Mouse (Mus musculus): ENCODE measurements around the gene Plet1.
A peak's percentile ranks its signal among the peaks of the same experiment; 100 is the strongest.

Plet1 gene

DNA sequence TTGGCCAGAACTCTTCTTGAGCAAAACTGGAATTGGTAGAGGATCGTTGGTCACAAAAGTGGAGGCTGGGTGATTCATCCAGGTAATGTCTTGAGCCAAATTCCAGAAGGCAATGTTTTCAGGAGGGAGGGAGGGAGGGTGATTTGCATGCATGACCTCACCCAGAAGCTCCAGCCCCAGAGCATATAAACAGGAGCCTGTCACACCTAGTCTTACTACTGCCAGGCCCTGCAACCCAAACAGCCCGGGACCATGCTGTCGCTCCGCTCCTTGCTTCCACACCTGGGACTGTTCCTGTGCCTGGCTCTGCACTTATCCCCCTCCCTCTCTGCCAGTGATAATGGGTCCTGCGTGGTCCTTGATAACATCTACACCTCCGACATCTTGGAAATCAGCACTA is at the start of gene Plet1:
TSS of gene Plet1 (plus strand) at position 215 of the 400 bp plus-strand sequence.
- no peak for DNase-seq

DNA sequence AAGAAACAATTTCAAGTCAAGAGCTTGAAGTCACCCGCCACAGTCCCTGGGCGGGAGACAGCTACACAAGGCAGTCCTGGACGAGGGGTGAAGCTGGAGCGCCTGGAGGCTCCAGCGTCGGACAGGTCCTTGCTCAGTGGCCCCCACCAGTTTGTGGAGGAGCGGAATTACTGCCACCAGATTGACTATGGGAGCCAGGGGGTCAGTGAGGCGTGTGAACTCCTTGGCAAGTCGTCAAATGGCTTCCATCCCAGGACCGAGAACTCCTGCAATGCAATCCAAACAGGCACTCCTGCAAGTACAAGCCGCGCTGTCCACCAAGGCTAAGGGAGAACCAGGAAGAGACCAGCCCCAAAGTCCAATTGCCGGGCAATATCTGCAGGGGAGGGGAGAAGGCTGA is 45.3 kb upstream of the Plet1 start:
- peak; percentile 45 for DNase-seq

DNA sequence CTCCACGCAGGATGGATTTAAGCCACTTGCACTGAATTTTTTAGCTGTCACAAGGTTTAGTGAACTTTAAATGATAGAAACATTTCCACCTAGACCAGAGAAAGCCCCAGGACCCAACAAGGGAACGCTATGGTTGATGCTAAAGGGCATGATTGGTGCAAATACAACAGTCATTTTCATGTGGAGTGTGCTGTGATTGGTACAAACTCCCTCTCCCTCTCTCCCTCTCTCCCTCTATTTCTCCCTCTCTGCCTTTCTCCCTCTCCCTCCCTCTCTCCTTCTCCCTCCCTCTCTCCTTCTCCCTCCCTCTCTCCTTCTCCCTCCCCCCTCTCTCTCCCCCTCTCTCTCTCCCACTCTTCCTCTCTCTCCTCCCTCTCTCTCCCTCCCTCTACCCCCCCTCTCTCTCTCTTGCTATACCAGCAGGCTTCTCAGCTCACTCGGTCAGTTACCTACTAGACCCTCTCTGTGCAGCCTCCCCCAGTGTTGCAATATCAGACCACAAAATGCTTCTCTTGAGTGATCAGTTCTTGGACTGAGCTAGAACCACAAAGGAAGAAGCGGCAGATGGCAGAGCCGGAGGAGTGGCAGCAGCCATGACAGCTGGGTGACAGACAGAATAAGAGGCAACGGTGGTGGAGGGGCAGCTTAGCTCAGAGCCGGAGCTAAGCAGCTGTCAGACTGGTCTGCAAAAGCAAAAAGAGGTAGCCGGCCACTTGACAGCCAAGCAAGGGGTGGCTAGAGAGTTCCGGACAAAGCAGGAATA is 42.7 kb upstream of the Plet1 start:
- peak; percentile 54 for DNase-seq

DNA sequence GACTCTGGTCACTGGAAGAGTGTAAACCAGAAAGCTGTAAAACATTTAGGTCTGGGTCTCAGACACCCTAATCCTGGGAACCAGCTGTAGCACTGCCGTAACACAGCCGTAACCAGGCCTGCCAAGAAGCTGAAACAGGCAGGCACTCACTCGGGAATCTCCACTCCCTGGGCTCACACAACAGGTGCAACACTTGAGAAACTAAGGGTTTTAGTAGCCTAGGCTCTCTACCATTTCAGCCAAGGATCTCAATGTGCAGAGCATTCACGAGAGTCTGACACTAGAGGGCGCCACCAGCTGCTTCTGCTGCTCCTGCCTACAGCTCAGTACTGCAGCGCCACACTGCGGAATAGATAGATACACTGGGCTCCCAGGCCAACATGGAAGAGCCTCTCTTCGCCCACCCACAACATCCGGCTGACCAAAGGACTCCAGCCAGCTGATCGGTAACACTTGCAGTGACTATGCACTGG is 42.0 kb upstream of the Plet1 start:
- peak; percentile 97 for DNase-seq

DNA sequence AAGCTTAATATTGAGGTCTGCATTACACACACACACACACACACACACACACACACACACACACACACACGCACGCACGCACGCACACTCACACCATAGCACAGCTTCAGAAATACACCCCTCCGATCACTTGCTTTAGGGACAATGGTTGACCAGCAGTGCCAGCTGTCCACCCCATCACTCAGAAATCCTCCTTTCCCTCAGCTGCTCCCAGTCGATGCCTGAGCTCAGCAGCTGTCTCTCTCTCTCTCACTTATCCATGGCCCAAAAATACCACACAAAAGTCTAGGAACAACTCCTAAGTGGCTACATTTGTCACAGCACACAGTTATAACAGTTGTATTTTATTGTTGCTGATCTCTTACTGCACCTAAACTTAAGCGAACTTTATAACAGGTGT is 36.7 kb upstream of the Plet1 start:
- no peak for DNase-seq

DNA sequence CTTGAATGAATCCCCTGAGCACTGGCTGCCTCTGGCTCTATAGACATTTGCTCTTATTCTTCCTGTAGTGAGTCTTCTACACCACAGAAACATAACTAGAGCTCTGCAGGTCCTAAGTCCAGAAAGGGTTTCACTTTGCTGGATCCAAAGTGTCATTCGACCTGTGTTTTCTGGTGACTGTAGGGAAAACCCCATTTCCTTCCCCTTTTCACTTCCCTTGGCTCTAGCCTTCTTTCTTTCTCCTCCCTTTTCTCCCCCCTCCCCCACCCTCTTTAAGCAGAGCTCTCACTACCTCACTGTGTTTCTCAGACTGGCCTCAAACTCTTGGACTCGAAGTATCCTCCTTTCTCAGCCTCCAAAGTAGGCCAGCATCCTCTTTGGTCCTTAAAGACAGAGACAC is 34.8 kb upstream of the Plet1 start:
- DNase-seq: no peak

DNA sequence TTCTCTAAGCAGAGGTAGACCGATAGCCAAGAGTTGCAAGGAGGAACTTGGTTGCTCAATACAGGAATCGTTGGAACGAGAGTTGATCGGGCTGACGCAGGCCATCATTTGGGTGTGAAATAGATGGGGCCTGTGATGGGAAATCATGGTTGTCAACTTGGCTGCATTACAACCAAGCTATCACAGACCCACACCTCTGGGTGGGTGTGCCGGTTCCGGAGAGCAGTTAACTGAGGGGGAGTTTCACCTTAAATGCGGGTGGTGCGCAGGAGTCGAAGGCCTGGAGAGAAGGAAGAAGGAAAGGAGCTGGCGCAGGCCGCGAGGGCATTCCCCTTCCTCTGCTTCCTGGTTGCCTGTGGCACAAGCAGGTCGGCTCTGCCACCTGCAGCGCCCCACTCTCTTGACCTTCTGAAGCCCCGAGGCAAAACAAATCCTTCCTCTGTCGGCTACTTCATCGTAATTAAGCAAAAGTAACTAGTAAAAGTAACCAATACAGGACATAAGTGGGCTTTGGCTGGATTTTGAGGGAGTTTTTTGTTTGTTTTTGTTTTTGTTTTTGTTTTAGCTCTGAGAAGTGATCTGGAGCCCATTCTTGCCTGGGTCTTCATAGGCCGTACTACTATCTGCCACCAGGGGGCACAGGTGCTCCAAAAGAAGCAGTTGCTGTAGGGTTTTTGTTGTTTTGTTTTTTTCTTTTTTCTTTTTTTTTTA is 31.7 kb upstream of the Plet1 start:
- DNase-seq: peak; percentile 82

DNA sequence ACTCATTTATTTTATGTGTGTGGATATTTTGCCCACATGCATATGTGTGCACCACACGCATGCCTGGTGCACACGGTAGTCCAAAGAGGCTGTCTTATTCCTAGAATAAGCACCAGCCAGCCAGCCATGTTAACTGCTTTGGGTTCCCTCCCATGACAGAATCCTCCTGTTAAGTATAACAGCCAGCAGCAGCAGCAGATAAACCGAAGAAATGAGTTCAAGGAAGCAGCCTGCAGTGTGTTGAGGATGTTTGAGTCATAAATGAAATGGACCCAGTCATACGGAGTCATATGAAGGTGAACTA is 31.2 kb upstream of the Plet1 start:
- DNase-seq: no peak

DNA sequence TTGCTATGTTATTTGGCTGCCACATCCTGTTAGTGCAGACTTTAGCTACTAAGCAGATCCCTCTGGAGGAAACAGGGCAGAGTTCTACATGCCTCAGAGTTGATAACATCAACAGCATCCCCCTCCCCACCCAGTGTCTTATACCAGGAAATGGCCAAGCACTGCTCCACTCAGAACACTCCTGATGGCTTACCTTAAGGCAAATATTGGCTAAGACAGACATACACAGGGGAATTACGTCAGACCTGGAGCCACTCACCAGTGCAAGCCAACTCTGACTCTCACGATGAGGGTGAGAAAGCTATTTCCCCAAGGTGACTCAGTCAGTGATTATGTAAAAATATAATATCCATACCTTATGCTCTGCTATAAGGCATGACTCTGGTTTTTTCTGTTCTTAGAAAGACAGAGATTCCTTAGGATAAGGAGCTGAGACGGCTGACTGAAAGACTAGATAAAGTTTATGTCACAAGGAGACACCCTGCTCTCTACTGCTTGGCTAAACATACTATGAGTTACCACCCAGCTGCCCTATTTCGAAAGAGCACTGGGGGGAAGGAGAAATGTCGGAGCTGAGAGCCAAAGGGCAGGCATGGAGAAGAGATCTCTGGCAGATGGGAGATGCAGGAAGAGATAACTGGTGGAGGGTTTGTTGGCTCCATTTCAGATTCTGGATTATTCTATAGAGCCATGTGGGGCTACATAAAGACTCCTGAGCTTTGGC is 23.8 kb upstream of the Plet1 start:
- DNase-seq: no peak

DNA sequence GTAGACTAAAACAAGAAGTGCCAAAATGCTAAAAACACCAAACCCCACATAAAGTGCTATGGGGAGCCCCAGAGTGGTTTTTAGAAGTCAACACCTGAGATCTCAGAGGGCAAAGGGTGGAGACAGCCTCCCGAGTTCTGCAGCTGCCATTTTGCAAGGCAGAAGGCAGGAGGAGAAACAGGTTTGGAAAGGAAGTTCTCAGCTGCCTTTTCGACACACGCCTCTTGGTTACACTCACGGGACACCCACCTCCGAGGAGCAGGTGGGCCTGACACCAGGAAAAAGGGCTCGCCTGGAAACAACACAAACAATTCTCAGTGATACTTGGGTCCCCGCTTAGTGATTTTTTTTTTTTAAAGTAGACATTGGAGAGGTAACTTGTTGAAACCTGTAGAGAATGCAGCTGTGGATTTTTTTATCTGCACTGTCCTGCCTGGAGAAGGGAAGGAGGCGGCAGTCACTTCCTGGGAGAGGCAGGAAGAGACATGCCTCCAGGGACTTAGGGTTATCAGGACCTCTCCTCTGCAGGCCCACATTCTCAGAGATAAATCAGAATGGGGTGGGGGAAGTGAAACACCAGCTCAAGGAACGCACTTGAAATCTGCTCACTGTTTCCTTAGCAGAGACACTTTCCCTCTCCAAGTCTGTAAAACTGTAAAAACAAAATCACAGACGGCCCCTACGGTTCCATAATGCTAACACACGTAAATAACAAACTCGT is 23.0 kb upstream of the Plet1 start:
- DNase-seq: no peak

DNA sequence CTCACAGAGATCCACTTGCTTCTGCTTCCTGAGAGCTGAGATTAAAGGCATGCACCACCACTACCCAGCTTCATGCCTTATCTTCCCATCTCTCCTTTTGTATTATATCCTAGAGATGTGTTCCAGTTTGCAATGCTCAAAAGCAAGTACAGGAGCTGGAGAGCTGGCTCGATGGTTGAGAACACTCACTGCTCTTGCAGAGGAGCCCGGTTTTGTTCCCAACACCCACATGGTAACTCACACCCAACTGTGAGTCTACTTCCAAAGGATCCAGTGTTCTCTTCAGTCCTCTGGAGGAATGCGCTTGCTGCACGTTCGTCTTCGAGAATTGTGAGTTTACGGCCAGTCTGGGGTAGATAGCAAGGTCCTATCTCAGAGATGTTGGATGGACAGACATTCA is 19.0 kb upstream of the Plet1 start:
- no peak for DNase-seq

DNA sequence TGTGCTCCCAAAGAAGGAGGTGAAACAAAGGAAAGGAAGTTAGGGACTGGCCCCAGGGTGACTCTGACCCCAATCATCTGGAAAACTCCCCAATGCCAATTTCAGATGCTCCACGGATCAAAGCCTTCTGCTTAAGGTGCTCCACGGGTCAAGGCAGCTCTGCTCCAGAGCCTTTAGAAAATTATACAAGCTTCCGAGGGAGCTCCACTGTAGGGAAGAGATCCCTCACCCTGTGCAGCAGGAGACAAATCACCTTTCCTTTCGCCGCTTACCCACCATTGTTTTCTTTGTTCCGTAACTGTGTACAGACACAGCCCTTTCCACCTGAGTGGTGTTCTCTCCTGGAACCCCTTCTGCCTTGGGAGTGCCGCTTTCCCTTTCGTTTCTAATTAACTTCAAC is 18.6 kb upstream of the Plet1 start:
- no peak for DNase-seq

DNA sequence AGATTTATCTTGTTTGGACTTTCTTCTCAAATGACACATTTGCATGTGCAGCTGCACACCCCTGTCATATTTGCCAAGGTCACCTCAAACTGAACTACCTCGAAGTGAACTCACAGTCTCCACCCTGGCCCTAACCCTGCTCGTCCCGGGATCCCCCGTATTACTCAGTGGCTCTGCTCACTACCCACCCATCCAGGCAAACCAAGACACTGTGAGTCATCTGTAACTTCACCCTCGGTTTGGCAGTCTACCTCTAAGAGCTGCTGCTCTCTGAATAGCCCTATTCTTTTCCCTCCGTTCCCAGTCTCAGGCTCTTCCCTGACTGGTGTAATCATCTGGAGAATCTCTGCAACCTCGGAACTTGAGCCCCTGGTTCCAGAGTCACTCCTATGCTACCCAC is 17.7 kb upstream of the Plet1 start:
- no peak for DNase-seq

DNA sequence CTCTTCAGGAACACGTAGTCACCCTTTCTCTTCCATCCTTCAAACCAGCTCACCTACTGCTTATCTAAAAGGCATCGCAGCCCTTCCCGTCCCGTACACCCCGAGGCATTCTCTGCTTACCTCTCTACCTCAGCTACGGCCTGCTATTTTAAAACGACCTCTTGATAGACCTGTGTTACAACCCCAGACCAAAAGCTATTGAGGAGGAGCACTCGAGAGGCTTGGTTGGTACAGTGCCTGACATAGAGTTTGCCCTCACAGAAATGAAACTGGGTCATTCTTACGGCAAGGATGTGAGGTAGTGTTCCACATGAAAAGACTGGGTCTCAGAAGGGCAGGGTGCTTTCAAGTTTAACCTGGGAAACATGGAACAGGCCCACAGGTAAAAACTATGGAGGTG is 17.1 kb upstream of the Plet1 start:
- no peak for DNase-seq

DNA sequence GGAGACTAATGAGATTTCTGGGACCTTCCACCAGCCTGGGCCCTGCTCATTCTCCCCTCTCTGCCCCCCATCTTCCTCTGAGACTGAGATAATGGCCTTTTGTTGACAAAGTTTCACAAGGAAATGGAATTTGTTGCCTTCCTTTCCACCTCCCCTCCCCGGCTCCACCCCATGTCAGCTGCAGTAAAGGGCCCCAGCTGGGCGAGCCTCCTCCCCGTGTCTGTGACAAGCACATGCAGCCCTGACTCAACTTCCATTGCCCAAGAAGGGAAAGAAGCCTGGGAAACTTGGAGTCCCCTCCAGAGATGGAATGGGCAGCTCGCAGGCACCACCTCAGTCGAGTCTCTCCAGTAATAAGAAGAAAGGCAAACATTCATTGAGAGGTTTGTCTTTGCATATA is 15.5 kb upstream of the Plet1 start:
- no peak for DNase-seq

DNA sequence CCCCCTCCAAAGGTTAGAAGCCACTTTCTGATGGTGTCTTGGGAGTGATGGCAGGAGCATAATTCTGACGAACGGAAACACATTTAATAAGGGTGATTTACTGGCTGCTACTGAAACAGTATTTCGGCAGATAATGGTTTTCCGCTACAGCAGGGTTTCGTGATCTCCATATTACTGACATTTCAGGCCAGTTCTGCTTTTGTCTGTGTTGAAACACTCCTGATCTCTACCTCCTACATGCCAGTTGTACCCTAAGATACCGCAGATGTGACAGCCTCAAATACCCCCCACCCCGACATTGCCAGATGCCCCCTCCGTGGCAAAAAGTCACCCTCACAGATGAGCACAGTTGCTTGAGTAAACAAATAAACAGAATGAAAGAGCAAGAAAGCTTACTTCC is 14.8 kb upstream of the Plet1 start:
- no peak for DNase-seq

DNA sequence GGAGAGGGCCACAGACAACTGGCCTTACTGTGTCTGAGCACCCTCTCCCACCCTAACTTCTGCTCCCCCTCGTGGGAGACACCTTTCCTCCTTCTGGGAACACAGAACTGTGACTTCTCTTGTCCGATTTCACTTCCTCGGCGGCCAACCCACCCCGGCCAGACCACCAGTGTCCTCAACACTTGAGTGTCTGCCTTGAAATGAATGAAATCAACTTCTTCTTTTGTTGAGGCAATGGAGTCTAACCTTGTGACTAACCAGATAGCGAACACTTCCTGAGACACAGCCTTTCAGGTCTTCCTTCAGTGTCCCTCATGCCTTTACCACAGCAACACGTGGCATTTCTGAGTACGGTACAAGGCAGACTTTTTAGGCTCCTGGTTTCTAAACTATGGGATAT is 11.6 kb upstream of the Plet1 start:
- DNase-seq: no peak

DNA sequence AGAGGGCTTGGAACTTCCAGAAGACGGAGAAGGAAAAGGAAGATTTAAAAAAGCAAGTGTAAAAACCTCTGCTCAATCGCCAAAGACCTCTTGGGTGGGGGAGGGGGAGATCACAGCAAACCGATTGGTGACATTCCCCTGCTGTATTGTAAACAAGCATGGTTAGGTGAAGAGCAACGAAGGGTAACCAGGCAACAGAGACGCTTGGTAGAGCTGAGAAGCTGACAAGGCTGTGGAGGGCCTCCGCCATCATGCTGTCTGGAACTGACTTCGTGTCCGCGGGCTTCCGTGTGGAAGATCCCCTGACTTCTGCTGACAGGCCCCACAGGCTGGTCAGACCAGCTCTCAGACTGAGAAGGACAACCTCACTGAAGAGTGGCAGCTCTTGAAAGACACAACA is 8.8 kb upstream of the Plet1 start:
- DNase-seq: no peak

DNA sequence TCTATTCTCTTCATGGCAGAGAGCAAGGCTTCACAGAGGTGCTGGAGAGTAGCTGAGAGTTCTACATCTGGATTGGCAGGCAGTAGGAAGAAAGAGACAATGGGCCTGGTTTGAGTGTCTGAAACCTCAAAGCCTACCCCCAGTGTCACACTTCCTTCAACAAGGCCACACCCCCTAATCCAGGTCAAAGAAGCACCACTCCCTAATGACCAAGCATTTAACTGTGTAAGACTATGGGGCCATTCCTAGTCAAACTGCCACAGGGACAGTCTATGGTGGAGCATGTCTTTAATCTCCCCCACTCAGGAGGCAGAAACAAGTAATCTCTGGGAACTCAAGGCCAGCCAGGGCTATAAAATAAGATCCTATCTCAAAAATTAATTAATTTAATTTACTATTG is 3.5 kb upstream of the Plet1 start:
- no peak for DNase-seq

DNA sequence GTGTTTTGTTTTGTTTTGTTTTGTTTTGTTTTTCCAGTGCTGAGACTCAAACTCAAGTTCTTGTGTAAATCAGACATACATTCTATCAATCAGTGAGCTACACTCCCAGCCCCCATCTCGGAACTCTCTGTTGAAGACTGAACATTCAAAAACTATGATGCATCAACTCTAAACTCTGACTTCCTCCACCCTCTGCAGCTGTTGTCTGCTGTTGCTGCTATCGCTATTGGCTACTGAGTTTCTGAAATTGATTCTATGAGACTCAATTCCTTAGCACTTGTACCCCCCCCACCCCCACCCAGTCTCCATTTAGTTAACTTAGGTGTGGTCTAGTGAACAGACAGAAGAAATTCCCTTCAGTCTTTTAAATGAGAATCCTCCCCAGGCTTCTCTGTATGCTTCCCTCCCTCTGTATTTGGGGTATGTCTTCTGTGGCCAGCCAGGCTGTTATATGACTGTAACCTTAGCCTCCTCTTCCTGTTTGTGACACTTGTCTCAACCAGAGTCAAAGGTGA is 2.7 kb upstream of the Plet1 start:
- DNase-seq: no peak

DNA sequence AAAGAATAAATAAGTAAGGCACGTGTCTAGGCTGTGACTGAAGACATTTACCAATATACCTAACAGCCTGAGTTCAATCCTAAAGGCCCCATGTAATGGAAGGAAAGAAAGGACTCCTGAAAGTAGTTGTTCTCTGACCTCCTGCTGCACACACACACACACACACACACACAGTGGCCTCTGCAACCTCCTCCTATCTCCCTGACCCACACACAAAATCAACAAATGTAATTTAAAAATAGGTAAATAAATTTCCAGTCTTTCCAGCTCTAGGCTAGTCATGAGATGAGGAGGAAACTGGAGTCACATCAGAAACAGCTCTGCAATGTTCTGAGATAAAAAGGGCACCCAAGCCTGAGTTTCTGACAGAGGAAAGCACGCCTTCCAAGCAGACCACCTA is 548 bp upstream of the Plet1 start:
- no peak for DNase-seq

DNA sequence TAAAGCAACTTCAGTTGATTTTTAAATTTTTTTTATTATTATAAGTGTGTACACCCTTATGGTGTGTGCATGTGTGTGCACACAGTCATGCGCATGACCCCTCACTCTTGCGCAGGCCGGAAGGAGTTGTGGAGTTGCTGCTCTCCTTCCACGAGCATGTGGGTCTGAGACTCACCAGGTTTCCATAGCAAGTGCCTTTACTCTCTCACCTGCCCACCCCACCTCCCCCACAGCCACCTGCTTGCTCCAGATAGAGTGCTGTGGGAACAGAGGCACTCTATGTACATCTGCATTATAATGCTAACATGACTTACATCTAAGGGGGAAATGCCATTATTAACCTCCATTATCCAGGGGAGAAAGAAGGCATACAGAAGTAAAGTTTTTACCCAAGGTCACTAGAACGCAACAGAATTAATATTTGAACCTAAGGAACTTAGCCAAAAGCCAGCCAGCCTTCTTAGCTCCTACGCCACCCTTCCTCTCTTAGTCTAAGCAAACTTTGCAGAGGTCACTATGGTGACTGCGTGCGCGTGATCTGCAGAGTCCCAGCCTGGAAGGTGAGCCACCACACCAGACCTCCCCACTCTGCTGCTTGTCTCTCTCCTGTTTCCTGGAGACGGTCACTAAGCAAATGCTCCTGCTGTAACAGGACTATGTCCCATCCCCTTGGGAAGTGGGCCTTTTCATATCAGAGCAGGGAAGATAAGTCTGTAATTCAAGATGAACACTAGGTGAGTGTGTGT is 1.3 kb downstream of the Plet1 start:
- DNase-seq: no peak

DNA sequence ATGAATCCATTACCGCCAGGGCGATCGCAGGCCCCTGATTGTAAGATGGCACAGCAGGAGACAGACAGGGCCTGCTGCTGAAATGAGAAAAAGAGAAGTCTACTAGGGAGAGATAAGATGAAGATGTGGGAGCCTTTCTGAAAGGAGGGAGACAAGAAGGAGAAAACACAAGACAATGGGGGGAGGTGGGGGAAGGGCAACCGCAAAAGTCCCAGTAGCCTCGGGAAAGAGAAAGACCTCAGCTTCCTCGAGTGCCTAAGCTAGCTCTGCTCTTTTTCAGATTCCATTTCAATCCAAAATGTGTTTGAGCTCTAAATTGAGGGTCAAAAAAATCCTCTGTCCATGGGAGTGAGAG is 1.8 kb downstream of the Plet1 start:
- DNase-seq: no peak
